Mouse (Mus musculus): ENCODE results near the gene Fryl. TPM values are rescaled to one million over a fixed set of nuclear protein-coding genes. Genes with fewer than 3 reads are reported as not detected.
A peak's percentile ranks its signal among the peaks of the same experiment; 100 is the strongest.

The Fryl gene
- polyA plus RNA-seq, 1 experiment = 72.3 TPM

DNA sequence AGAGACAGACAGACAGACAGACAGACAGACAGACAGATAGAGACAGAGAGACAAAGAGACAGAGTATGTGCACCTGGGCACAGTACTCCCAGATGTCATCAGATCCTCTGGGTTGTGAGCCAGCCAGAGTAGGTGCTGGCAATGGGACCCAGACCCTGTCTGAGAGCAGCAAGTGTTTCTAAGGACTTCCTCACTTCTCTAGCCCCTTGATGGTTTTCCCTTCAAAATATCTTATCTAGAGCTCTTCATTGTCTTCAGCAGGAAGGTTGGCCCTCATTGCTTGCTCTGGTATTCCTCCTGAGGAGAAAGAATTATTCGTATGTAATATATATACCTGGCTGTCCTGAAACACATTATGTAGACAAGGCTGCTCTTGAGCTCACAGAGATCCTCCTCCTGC is 263.9 kb downstream of the Fryl start:
- 85% methylated on average over 1 of the region's 1 CpGs for WGBS
- TF ChIP-seq CTCF (IDR thresholded peaks at IDR 0.05; ENCODE audit: extremely low read depth, insufficient read depth, insufficient read length, insufficient replicate concordance) = no peak
- no peak for TF ChIP-seq POLR2A (IDR thresholded peaks at IDR 0.05; ENCODE audit: low read depth, low read length)
- Histone ChIP-seq H3K27ac (ENCODE audit: insufficient read depth, low read length) (no peak overlapping the region), H3K4me3 (ENCODE audit: extremely low read depth, insufficient read depth, insufficient read length) (no peak overlapping the region), H3K36me3 (ENCODE audit: control insufficient read depth, insufficient read depth, low read length) (no peaks in the 10 kb centered on the region), H3K4me1 (ENCODE audit: control insufficient read depth, insufficient read depth, insufficient read length) (no peaks in the 10 kb centered on the region), H3K27me3 (ENCODE audit: control insufficient read depth, insufficient read depth, low read length) (no peaks in the 10 kb centered on the region)
- DNase-seq (ENCODE audit: low read depth in 1 of 2, low spot score in 2 of 2) = no peak

DNA sequence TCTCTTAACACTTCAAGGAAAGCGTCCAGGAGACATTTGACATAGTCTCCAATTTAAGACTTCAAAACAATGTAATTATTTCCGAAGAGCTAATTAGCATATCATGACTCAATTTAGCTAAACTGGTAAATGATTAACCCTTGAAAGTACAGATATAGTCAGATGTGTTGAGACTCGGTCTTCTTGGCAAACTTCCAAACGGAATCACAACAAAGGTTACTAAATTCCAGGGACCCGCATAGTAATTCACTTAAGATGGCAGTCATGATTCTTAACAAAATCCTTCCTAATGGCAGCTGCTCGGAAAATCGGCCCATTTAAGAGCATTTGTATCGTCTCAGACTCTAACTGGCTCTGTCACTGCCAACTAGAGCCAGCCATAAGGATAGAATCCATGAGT is 266.7 kb downstream of the Fryl start:
- no peaks in the 10 kb centered on the region for H3K27me3 ChIP-seq (ENCODE audit: control insufficient read depth, insufficient read depth, low read length)
- H3K27ac ChIP-seq (ENCODE audit: insufficient read depth, low read length) = no peak overlapping the region
- H3K4me1 ChIP-seq (ENCODE audit: control insufficient read depth, insufficient read depth, insufficient read length) = no peaks in the 10 kb centered on the region
- H3K36me3 ChIP-seq (ENCODE audit: control insufficient read depth, insufficient read depth, low read length) = no peaks in the 10 kb centered on the region
- H3K4me3 ChIP-seq (ENCODE audit: extremely low read depth, insufficient read depth, insufficient read length) = no peak overlapping the region
- DNase-seq (ENCODE audit: low read depth in 1 of 2, low spot score in 2 of 2) = no peak
- TF ChIP-seq POLR2A (IDR thresholded peaks at IDR 0.05; ENCODE audit: low read depth, low read length) (no peak), CTCF (IDR thresholded peaks at IDR 0.05; ENCODE audit: extremely low read depth, insufficient read depth, insufficient read length, insufficient replicate concordance) (no peak)
- WGBS = 89% methylated on average over 8 of the region's 8 CpGs

DNA sequence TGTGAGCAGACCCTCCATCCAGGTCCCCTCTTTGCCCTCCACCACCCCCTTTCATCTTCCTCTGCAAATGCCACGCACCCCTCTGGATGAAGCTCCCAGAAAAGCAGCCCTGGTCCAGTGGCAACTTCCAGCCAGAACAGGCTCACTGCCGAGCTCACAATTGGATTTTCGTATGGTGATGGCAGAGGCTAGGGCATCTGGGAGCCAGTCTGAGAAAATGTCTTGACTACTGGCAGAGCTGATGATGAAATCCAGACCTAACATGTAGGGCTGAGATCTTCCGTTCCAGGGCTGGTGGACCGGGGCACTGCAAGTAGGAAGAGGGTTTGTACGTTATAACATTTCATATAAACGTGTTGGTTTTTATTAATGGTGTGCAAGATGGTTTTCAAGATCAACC is 268.6 kb downstream of the Fryl start:
- H3K36me3 ChIP-seq (ENCODE audit: control insufficient read depth, insufficient read depth, low read length) = no peaks in the 10 kb centered on the region
- H3K27me3 ChIP-seq (ENCODE audit: control insufficient read depth, insufficient read depth, low read length) = no peaks in the 10 kb centered on the region
- no peak overlapping the region for H3K27ac ChIP-seq (ENCODE audit: insufficient read depth, low read length)
- DNase-seq (ENCODE audit: low read depth in 1 of 2, low spot score in 2 of 2) = no peak
- H3K4me3 ChIP-seq (ENCODE audit: extremely low read depth, insufficient read depth, insufficient read length) = no peak overlapping the region
- no peaks in the 10 kb centered on the region for H3K4me1 ChIP-seq (ENCODE audit: control insufficient read depth, insufficient read depth, insufficient read length)
- 90% methylated on average over 7 of the region's 7 CpGs for WGBS
- TF ChIP-seq POLR2A (IDR thresholded peaks at IDR 0.05; ENCODE audit: low read depth, low read length) (no peak), CTCF (IDR thresholded peaks at IDR 0.05; ENCODE audit: extremely low read depth, insufficient read depth, insufficient read length, insufficient replicate concordance) (no peak)

DNA sequence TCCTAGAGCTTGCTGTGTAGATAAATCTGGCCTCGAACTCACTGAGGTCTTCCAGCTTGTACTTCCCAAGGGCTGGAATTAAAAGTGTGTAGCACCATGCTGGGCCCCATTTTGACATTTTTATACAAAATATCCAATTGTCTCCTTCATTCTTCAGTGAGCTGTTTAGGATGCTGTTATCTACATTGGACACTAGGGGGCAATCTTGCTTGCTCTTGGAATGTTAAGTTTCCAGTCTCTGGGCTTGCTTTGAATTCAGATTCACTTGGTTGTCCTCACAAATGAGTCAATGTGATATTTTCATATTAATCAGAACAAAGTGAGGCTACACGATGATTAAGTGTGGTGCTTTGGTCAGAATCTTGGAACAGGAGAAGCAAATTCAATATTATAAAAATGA is 272.3 kb downstream of the Fryl start:
- Histone ChIP-seq H3K4me3 (ENCODE audit: extremely low read depth, insufficient read depth, insufficient read length) (no peak overlapping the region), H3K4me1 (ENCODE audit: control insufficient read depth, insufficient read depth, insufficient read length) (no peaks in the 10 kb centered on the region), H3K27me3 (ENCODE audit: control insufficient read depth, insufficient read depth, low read length) (no peaks in the 10 kb centered on the region), H3K36me3 (ENCODE audit: control insufficient read depth, insufficient read depth, low read length) (no peaks in the 10 kb centered on the region; the same call in 1 of the 2 replicates), H3K27ac (ENCODE audit: insufficient read depth, low read length) (no peak overlapping the region)
- TF ChIP-seq POLR2A (IDR thresholded peaks at IDR 0.05; ENCODE audit: low read depth, low read length) = no peak
- TF ChIP-seq CTCF (IDR thresholded peaks at IDR 0.05; ENCODE audit: extremely low read depth, insufficient read depth, insufficient read length, insufficient replicate concordance) = no peak
- DNase-seq (ENCODE audit: low read depth in 1 of 2, low spot score in 2 of 2) = peak in 1 of 2 experiments; percentile 7
- 2% methylated on average over 2 of the region's 2 CpGs for WGBS

DNA sequence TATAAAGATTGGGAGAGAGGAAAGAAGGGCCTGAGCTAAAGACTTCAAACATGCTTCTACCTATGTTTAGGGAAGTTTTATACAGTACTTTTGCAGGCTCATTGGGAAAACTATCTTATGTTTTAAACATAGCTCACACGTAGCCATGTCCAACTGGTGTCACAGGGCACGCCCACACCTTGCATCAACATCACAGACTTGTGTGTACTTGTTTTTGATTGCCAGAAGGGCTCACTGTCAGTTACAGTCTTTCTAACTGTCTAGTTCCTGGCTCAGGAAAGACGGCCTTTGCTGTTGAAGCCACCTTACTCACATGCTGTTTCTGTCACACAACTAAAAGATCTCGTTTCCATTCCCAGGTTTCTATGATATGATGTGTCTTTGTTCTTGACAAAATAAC is 279.9 kb downstream of the Fryl start:
- no peak for TF ChIP-seq CTCF (IDR thresholded peaks at IDR 0.05; ENCODE audit: extremely low read depth, insufficient read depth, insufficient read length, insufficient replicate concordance)
- no peak for TF ChIP-seq POLR2A (IDR thresholded peaks at IDR 0.05; ENCODE audit: low read depth, low read length)
- no peaks in the 10 kb centered on the region for H3K27me3 ChIP-seq (ENCODE audit: control insufficient read depth, insufficient read depth, low read length)
- no peak overlapping the region for H3K4me3 ChIP-seq (ENCODE audit: extremely low read depth, insufficient read depth, insufficient read length)
- H3K36me3 ChIP-seq (ENCODE audit: control insufficient read depth, insufficient read depth, low read length) = peaks cover 22% of the 10 kb centered on the region
- no peaks in the 10 kb centered on the region for H3K4me1 ChIP-seq (ENCODE audit: control insufficient read depth, insufficient read depth, insufficient read length)
- WGBS = 94% methylated on average over 4 of the region's 4 CpGs
- DNase-seq (ENCODE audit: low read depth in 1 of 2, low spot score in 2 of 2) = no peak
- no peak overlapping the region for H3K27ac ChIP-seq (ENCODE audit: insufficient read depth, low read length)

DNA sequence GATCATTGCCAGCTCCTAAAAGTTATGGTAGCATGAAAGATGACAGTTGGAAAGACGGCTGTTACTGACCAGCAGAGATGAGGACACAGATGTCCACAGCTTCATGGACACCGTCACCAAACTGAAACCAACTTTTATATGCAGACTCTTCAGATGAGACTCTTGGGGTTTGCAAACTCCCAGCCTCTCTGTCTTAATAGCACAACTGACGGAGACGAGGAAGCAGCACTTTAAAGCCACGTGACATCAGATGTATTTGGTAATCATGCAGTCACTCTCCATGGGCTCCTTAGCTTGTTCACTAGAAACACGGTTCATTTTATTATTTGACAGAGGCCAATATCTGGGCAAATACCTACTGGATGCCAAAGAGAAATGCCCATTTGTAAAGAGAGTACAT is 280.4 kb downstream of the Fryl start:
- Histone ChIP-seq H3K36me3 (ENCODE audit: control insufficient read depth, insufficient read depth, low read length) (peaks cover 22% of the 10 kb centered on the region), H3K4me3 (ENCODE audit: extremely low read depth, insufficient read depth, insufficient read length) (no peak overlapping the region), H3K27ac (ENCODE audit: insufficient read depth, low read length) (no peak overlapping the region), H3K4me1 (ENCODE audit: control insufficient read depth, insufficient read depth, insufficient read length) (no peaks in the 10 kb centered on the region), H3K27me3 (ENCODE audit: control insufficient read depth, insufficient read depth, low read length) (no peaks in the 10 kb centered on the region)
- WGBS = 90% methylated on average over 6 of the region's 6 CpGs
- DNase-seq (ENCODE audit: low read depth in 1 of 2, low spot score in 2 of 2) = no peak
- no peak for TF ChIP-seq CTCF (IDR thresholded peaks at IDR 0.05; ENCODE audit: extremely low read depth, insufficient read depth, insufficient read length, insufficient replicate concordance)
- TF ChIP-seq POLR2A (IDR thresholded peaks at IDR 0.05; ENCODE audit: low read depth, low read length) = no peak

DNA sequence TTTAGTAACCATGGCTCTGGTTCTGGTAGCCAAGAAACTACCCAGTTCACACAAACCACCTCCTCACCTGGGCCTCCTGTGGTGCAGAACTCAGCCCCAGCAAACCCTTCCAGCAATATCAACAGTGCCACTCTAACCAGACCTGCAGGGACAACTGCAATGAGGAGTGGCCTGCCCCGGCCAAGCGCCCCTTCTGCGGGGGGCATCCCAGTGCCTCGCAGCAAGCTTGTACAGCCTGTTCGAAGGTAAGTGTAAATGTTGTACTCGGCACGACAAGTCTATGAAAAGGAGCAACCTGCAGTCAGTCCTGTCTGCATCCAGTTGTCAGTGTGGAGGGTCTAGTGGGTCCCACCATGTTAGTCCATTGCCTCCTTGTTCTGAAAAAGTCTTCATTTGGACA is 281.8 kb downstream of the Fryl start, which contains the start of gene Gm10135:
TSS of gene Gm10135 (minus strand) at position 101 of the 400 bp plus-strand sequence.
- DNase-seq (ENCODE audit: low read depth in 1 of 2, low spot score in 2 of 2) = no peak
- WGBS = 95% methylated on average over 7 of the region's 7 CpGs
- no peaks in the 10 kb centered on the region for H3K4me1 ChIP-seq (ENCODE audit: control insufficient read depth, insufficient read depth, insufficient read length)
- H3K36me3 ChIP-seq (ENCODE audit: control insufficient read depth, insufficient read depth, low read length) = peaks cover 22% of the 10 kb centered on the region
- H3K27ac ChIP-seq (ENCODE audit: insufficient read depth, low read length) = no peak within 1 kb of the TSS
- no peak for TF ChIP-seq POLR2A (IDR thresholded peaks at IDR 0.05; ENCODE audit: low read depth, low read length)
- TF ChIP-seq CTCF (IDR thresholded peaks at IDR 0.05; ENCODE audit: extremely low read depth, insufficient read depth, insufficient read length, insufficient replicate concordance) = no peak
- H3K4me3 ChIP-seq (ENCODE audit: extremely low read depth, insufficient read depth, insufficient read length) = no peak within 1 kb of the TSS
- no peaks in the 10 kb centered on the region for H3K27me3 ChIP-seq (ENCODE audit: control insufficient read depth, insufficient read depth, low read length)

Data from spleen, adult 2 months (tissue).